Mouse (Mus musculus) ES-Bruce4 (cell line): ENCODE results near the gene Ror2.

Experiments
- CTCF ChIP-seq: IDR thresholded peaks from one replicate; pipeline ENCODE4 v1.8.1; 2011; ENCODE audit warnings: low read depth, low read length
- EP300 ChIP-seq: IDR thresholded peaks from 2 replicates; pipeline ENCODE4 v1.6.1; 2011; ENCODE audit warnings: low read depth, low read length; ENCODE audit not compliant: insufficient read depth
- POLR2A ChIP-seq: IDR thresholded peaks from one replicate; pipeline ENCODE4 v1.8.1; 2011; ENCODE audit warnings: low read length; ENCODE audit not compliant: insufficient read depth

DNA sequence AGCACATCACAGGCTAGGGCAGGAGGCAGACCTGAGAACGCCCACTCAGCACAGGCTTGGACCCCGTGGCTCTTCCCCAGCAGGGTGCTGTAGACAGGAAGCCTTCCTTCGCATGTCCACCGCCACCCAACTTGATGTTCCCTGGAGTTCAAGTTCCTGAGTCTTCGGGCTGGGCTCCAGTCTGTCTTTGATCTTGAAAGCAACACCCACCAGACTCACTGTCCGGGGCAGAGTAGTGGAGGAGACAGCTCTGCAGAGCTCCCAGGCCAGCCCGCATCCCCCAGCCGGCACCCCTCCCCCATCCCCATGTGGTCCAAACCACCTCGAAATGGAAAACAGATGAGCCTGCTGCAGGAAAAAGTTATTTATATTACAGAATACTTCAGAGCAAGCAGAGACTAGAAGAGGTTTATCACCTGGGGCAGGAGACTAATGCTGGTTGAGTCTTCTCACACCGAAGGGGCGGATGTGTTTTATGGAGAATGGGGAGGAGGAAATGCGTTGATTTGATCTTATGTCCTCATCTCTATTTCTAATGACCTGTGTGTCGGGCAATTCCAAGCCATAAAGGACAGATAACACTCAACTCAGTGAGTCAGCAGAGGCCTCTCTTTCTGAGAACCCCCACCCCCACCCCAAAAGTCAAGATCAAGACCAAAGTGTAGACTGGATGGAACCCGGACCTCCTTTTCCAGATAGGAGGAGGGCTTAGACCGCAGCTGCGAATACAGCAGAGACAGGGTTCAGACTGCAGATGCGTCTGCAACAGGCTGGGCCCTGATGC, 80.6 kb downstream of the Ror2 start:
- TF ChIP-seq POLR2A (no peak), CTCF (no peak), EP300 (no peak)
